Mouse (Mus musculus): ENCODE data around the gene Tbc1d1. TPM values are rescaled to one million over a fixed set of nuclear protein-coding genes. Genes with fewer than 3 reads are reported as not detected.
A peak's percentile ranks its signal among the peaks of the same experiment; 100 is the strongest.

Tbc1d1 gene
- polyA plus RNA-seq, 1 experiment from 2014 or later, result 33.4 TPM

GRCm38 (mm10) chr5:64229336-64229866 lies 73.3 kb downstream of the Tbc1d1 start:
- peak overlapping the region; percentile 61 to 78 for H3K4me3 ChIP-seq (ENCODE audit: control insufficient read depth in 1 of 2, insufficient read depth in 1 of 2, low read depth in 1 of 2, low read length in 2 of 2)
- H3K9ac ChIP-seq (ENCODE audit: low read length), result peak overlapping the region; percentile 63
- no peaks in the 10 kb centered on the region for H3K27me3 ChIP-seq (ENCODE audit: control insufficient read depth, insufficient read depth, low read length)
- H3K27ac ChIP-seq (replicated peaks in 1 of 2; ENCODE audit: control insufficient read depth in 1 of 2, insufficient read depth in 1 of 2, low read depth in 2 of 2, low read length in 2 of 2), result peak overlapping the region; percentile 21 to 66; a peak in 1 of 4 replicates
- H3K4me1 ChIP-seq (ENCODE audit: control insufficient read depth in 2 of 2, insufficient read depth in 2 of 2, low read length in 2 of 2), result peaks cover 8 to 15% of the 10 kb centered on the region in 2 experiments
- H3K9me3 ChIP-seq (ENCODE audit: control insufficient read depth, low read length), result no peaks in the 10 kb centered on the region
- ATAC-seq (ENCODE audit: insufficient number of reproducible peaks, insufficient read depth, low FRiP score, low read depth), result no peak
- WGBS, result 41% methylated on average over 12 of the region's 12 CpGs
- H3K36me3 ChIP-seq (ENCODE audit: control insufficient read depth, insufficient read depth, low read length), result no peaks in the 10 kb centered on the region
- peak overlapping the region; percentile 91 for H3K4me2 ChIP-seq (ENCODE audit: low read length)

GRCm38 (mm10) chr5:64230061-64230466 lies 74.0 kb downstream of the Tbc1d1 start:
- Histone ChIP-seq H3K9me3 (ENCODE audit: control insufficient read depth, low read length) (no peaks in the 10 kb centered on the region), H3K4me3 (ENCODE audit: control insufficient read depth in 1 of 2, insufficient read depth in 1 of 2, low read depth in 1 of 2, low read length in 2 of 2) (peak overlapping the region; percentile 67 to 78), H3K27ac (replicated peaks in 1 of 2; ENCODE audit: control insufficient read depth in 1 of 2, insufficient read depth in 1 of 2, low read depth in 2 of 2, low read length in 2 of 2) (peak overlapping the region; percentile 21 to 66; a peak in 3 of 4 replicates), H3K9ac (ENCODE audit: low read length) (peak overlapping the region; percentile 86), H3K27me3 (ENCODE audit: control insufficient read depth, insufficient read depth, low read length) (no peaks in the 10 kb centered on the region), H3K36me3 (ENCODE audit: control insufficient read depth, insufficient read depth, low read length) (no peaks in the 10 kb centered on the region), H3K4me1 (ENCODE audit: control insufficient read depth in 2 of 2, insufficient read depth in 2 of 2, low read length in 2 of 2) (peaks cover 6 to 21% of the 10 kb centered on the region in 2 experiments), H3K4me2 (ENCODE audit: low read length) (peak overlapping the region; percentile 91)
- WGBS, result 0% methylated on average over 22 of the region's 48 CpGs
- ATAC-seq (ENCODE audit: insufficient number of reproducible peaks, insufficient read depth, low FRiP score, low read depth), result peak; percentile 93

- peaks cover 6 to 24% of the 10 kb centered on the region in 2 experiments for H3K4me1 ChIP-seq (ENCODE audit: control insufficient read depth in 2 of 2, insufficient read depth in 2 of 2, low read length in 2 of 2)
These were observed 74.5 kb downstream of the Tbc1d1 start for GRCm38 (mm10) chr5:64230507-64231041.

DNA sequence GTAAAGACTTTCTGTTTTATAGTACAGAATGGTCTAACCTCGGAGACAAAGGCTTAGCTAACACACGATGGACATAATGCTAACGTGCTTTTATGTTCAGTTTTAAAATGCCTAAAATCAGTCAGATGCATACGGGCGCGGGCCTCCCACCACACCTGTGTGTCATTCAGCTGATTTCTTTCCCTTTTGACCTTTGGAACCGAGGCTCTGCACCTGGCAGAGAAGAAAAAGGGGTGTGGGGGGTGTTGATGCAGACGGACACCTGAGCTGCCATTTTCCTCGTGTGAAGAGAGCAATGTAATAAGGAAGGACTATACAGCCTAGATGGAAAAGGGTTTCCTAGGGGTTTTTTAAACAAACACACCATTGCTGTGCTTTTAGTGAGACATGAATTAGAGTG lies 76.8 kb downstream of the Tbc1d1 start:
- Histone ChIP-seq H3K27ac (replicated peaks in 1 of 2; ENCODE audit: control insufficient read depth in 1 of 2, insufficient read depth in 1 of 2, low read depth in 2 of 2, low read length in 2 of 2) (no peak overlapping the region), H3K27me3 (ENCODE audit: control insufficient read depth, insufficient read depth, low read length) (no peaks in the 10 kb centered on the region), H3K4me2 (ENCODE audit: low read length) (no peak overlapping the region), H3K9me3 (ENCODE audit: control insufficient read depth, low read length) (no peaks in the 10 kb centered on the region), H3K4me3 (ENCODE audit: control insufficient read depth in 1 of 2, insufficient read depth in 1 of 2, low read depth in 1 of 2, low read length in 2 of 2) (no peak overlapping the region), H3K4me1 (ENCODE audit: control insufficient read depth in 2 of 2, insufficient read depth in 2 of 2, low read length in 2 of 2) (peaks cover 13 to 41% of the 10 kb centered on the region in 2 experiments), H3K36me3 (ENCODE audit: control insufficient read depth, insufficient read depth, low read length) (no peaks in the 10 kb centered on the region), H3K9ac (ENCODE audit: low read length) (no peak overlapping the region)
- no peak for ATAC-seq (ENCODE audit: insufficient number of reproducible peaks, insufficient read depth, low FRiP score, low read depth)
- WGBS, result 80% methylated on average over 9 of the region's 9 CpGs

More at GRCm38 (mm10) chr5:64230507-64231041, 74.5 kb downstream of the Tbc1d1 start:
- Histone ChIP-seq H3K27ac (replicated peaks in 1 of 2; ENCODE audit: control insufficient read depth in 1 of 2, insufficient read depth in 1 of 2, low read depth in 2 of 2, low read length in 2 of 2) (peak overlapping the region; percentile 18 to 66; a peak in 3 of 4 replicates), H3K9ac (ENCODE audit: low read length) (peak overlapping the region; percentile 86), H3K36me3 (ENCODE audit: control insufficient read depth, insufficient read depth, low read length) (no peaks in the 10 kb centered on the region), H3K4me2 (ENCODE audit: low read length) (peak overlapping the region; percentile 91), H3K9me3 (ENCODE audit: control insufficient read depth, low read length) (no peaks in the 10 kb centered on the region), H3K4me3 (ENCODE audit: control insufficient read depth in 1 of 2, insufficient read depth in 1 of 2, low read depth in 1 of 2, low read length in 2 of 2) (peak overlapping the region; percentile 67 to 78), H3K27me3 (ENCODE audit: control insufficient read depth, insufficient read depth, low read length) (no peaks in the 10 kb centered on the region)
- 0% methylated on average over 28 of the region's 33 CpGs for WGBS
- peak; percentile 51 for ATAC-seq (ENCODE audit: insufficient number of reproducible peaks, insufficient read depth, low FRiP score, low read depth)

GRCm38 (mm10) chr5:64234269-64234985 lies 78.3 kb downstream of the Tbc1d1 start:
- H3K36me3 ChIP-seq (ENCODE audit: control insufficient read depth, insufficient read depth, low read length), result no peaks in the 10 kb centered on the region
- peaks cover 13 to 57% of the 10 kb centered on the region in 2 experiments for H3K4me1 ChIP-seq (ENCODE audit: control insufficient read depth in 2 of 2, insufficient read depth in 2 of 2, low read length in 2 of 2)
- no peak overlapping the region for H3K9ac ChIP-seq (ENCODE audit: low read length)
- no peak overlapping the region for H3K4me2 ChIP-seq (ENCODE audit: low read length)
- no peak overlapping the region for H3K4me3 ChIP-seq (ENCODE audit: control insufficient read depth in 1 of 2, insufficient read depth in 1 of 2, low read depth in 1 of 2, low read length in 2 of 2)
- no peak overlapping the region for H3K27ac ChIP-seq (replicated peaks in 1 of 2; ENCODE audit: control insufficient read depth in 1 of 2, insufficient read depth in 1 of 2, low read depth in 2 of 2, low read length in 2 of 2)
- no peaks in the 10 kb centered on the region for H3K9me3 ChIP-seq (ENCODE audit: control insufficient read depth, low read length)
- no peak for ATAC-seq (ENCODE audit: insufficient number of reproducible peaks, insufficient read depth, low FRiP score, low read depth)
- H3K27me3 ChIP-seq (ENCODE audit: control insufficient read depth, insufficient read depth, low read length), result no peaks in the 10 kb centered on the region
- 53% methylated on average over 8 of the region's 8 CpGs for WGBS

- Histone ChIP-seq H3K36me3 (ENCODE audit: control insufficient read depth, insufficient read depth, low read length) (no peaks in the 10 kb centered on the region), H3K4me1 (ENCODE audit: control insufficient read depth in 2 of 2, insufficient read depth in 2 of 2, low read length in 2 of 2) (peaks cover 15 to 58% of the 10 kb centered on the region in 2 experiments), H3K4me2 (ENCODE audit: low read length) (no peak overlapping the region), H3K27me3 (ENCODE audit: control insufficient read depth, insufficient read depth, low read length) (no peaks in the 10 kb centered on the region), H3K4me3 (ENCODE audit: control insufficient read depth in 1 of 2, insufficient read depth in 1 of 2, low read depth in 1 of 2, low read length in 2 of 2) (no peak overlapping the region), H3K9me3 (ENCODE audit: control insufficient read depth, low read length) (no peaks in the 10 kb centered on the region), H3K9ac (ENCODE audit: low read length) (no peak overlapping the region), H3K27ac (replicated peaks in 1 of 2; ENCODE audit: control insufficient read depth in 1 of 2, insufficient read depth in 1 of 2, low read depth in 2 of 2, low read length in 2 of 2) (no peak overlapping the region)
- no peak for ATAC-seq (ENCODE audit: insufficient number of reproducible peaks, insufficient read depth, low FRiP score, low read depth)
- 80% methylated on average over 3 of the region's 3 CpGs for WGBS
These were observed 79.1 kb downstream of the Tbc1d1 start for GRCm38 (mm10) chr5:64235250-64235649.

DNA sequence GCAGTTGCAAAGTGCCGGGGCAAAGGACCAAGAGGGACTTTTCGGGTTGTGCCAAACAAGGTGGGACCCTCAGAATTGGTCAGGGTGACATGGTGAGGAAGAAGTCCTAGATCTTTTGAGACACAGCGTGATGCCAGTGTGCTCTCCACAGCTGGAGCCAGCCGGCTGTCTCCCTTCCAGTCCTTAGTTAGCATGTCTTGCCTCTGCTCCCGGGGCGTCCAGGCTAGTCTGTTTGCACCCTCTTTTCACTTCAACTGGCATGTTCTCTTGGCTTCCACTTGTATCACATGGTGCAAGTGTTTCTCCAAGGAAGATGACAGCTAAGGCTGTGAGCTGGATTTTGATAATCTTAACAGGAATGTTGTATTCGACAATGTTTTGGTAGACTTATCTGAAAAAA lies 80.5 kb downstream of the Tbc1d1 start:
- H3K4me1 ChIP-seq (ENCODE audit: control insufficient read depth in 2 of 2, insufficient read depth in 2 of 2, low read length in 2 of 2), result peaks cover 22 to 66% of the 10 kb centered on the region in 2 experiments
- no peak overlapping the region for H3K9ac ChIP-seq (ENCODE audit: low read length)
- H3K36me3 ChIP-seq (ENCODE audit: control insufficient read depth, insufficient read depth, low read length), result no peaks in the 10 kb centered on the region
- no peaks in the 10 kb centered on the region for H3K9me3 ChIP-seq (ENCODE audit: control insufficient read depth, low read length)
- no peak for ATAC-seq (ENCODE audit: insufficient number of reproducible peaks, insufficient read depth, low FRiP score, low read depth)
- H3K4me3 ChIP-seq (ENCODE audit: control insufficient read depth in 1 of 2, insufficient read depth in 1 of 2, low read depth in 1 of 2, low read length in 2 of 2), result no peak overlapping the region
- 22% methylated on average over 7 of the region's 7 CpGs for WGBS
- no peaks in the 10 kb centered on the region for H3K27me3 ChIP-seq (ENCODE audit: control insufficient read depth, insufficient read depth, low read length)
- peak overlapping the region in 1 of 2 experiments; percentile 39; a peak in 2 of 4 replicates for H3K27ac ChIP-seq (replicated peaks in 1 of 2; ENCODE audit: control insufficient read depth in 1 of 2, insufficient read depth in 1 of 2, low read depth in 2 of 2, low read length in 2 of 2)
- H3K4me2 ChIP-seq (ENCODE audit: low read length), result no peak overlapping the region
